Mouse (Mus musculus) right cerebral cortex, postnatal 14 days (tissue): ENCODE measurements around the gene Ramp2.

Experiments
- DNase-seq: peaks from one replicate; pipeline ENCODE4 v3.0.0; 2022

The Ramp2 gene

DNA sequence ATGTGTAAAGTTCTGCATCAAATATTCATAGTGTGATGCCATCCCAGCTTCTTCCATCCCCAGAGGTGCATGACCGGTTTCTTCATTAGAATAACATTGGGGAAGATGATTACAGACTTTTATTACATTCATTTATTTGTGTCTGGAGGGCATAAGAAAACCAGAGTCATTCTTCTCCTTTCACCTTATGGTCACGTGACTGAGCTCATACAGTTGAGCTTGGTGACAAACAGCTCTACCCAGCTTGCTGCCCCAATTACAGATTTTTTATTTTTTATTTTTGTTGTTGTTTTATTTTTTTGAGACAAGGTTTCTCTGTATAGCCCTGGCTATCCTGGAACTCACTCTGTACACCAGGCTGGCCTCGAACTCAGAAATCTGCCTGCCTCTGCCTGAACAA is 26.6 kb downstream of the Ramp2 start:
- DNase-seq, result no peak

DNA sequence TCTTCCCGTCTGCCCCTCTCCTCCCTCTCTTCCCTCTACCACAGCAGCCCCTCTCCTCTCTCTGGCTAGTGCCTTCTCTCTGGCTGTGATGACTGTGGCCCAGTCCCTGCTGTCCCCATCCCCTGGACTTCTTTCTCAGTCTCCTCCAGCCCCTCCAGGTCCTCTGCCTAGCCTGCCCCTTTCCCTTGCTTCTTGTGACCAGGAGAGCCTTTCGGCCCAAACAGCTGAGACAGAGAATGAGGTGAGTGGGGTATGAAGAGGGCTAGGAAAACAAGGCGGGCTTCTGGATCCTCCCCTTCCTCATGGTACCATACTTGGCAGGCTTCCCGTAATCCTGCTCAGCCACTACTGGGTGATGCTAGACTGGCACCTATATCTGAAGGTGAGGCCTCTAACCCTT is 29.5 kb downstream of the Ramp2 start:
- no peak for DNase-seq

DNA sequence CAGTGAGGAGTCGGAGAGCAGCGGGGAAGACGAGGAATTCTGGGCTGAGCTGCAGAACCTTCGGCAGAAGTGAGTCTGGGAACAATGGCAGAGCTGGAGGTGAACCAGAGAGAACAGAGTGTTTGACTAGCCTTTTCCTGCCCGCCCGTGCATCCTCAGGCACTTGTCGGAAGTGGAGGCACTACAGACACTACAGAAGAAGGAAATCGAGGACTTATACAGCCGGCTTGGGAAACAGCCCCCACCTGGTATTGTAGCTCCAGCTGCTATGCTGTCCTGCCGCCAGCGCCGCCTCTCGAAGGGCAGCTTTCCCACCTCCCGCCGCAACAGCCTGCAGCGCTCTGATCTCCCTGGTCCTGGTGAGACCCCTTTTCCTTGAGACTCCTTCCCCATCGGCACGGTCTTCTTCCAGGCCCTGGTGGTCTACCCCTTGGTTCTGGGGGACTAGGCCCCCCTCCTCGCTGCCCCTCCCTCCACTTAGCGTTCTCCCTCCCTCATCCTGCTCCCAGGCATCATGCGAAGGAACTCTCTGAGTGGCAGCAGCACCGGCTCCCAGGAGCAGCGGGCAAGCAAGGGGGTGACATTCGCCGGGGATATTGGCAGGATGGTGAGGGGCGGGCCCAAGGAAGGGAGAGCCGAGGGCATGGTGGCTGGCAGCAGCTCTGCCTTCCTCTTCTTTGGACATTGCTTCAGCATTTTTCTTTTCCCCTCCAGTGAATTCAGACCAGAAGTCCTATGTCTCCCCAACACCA is 30.7 kb downstream of the Ramp2 start:
- no peak for DNase-seq

DNA sequence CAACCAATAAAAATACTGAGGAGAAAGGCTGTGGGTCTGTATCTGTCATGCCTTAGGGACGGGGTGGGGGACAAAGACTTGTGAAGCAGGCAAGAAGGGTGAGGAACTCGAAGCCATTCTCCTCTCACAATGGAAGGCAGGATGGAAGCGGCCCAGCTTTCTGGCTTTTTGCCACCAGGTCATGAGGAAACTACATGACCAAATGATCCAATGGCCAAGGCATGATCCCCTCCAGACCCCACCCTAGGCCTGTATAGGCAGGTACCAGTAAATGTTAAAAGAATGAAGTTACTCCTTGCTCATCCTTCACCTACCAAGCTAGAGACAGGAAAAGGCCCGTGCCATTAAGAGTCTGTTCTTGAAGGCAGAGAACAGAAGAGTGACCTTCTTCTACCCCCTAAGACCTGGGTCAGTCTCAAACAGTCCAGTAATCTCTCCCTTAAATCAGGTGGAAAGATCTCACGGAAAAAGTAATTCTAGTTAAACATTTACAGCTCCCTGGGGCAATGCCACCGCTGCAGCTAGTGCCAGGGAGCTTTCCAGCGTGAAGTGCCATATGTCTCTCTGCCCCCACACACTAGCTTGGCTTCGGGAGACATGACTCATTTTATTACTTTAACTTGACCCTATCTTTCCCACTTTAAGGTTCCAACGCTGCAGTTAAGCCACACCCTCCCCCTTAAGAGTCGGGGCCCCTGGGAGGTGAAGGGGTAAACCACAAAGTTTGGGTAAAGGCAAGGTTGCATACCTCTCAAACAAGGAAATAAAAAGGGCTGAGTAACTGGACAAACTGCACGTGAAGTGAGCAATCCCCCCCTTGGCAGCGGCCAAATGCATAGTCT is 31.8 kb downstream of the Ramp2 start:
- no peak for DNase-seq

DNA sequence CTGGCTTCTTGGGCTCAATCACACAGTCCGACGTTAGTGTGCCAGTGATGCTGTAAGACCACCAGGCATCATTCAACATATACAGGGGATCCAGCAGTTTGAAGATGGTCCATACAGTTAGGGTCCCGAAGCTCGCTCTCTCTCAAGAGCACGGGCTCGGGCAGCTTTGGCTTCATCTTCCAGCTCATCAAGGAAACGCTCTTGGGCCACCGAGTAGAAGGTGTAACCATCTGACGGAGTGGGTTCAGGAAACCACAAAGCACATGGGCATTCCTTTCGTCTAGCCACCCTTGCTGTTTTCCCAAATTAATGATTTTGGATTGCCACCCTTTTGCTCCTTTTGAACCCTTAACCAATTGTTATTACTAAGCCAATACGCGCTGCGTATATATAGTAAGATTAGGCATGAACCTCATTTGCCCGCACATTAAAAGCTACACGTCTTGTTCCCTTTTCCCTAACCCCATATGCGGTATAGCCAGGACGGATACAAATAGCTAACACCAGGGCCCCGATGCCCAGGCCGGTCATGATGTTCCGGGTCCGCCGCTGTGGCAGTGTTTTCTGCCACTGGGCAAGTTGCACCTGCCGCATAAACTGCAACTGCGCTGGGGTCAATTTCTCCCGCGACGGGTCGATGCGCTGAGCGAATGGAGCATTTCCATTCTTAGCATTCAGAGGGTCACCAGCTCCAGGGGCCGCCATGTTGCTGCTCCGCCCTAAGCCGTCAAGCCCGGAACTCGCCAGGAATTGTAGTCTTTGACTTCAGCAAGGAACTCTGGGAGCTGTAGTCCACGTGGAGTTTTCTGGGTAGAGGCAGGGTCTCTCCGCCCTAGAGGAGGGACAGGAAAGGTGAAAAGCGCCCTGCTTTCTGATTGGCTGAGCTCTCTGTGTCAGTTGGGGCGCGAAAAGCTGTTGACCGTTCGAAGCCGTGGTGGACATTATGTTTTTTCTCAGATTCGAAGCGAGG is 32.7 kb downstream of the Ramp2 start, which contains the start of the genes Cntd1 and Coa3:
Cntd1 (plus strand) TSS at position 790 of the 970 bp plus-strand sequence.
Coa3 (minus strand) TSS at position 892 of the 970 bp plus-strand sequence.
- DNase-seq, result peak; percentile 83

DNA sequence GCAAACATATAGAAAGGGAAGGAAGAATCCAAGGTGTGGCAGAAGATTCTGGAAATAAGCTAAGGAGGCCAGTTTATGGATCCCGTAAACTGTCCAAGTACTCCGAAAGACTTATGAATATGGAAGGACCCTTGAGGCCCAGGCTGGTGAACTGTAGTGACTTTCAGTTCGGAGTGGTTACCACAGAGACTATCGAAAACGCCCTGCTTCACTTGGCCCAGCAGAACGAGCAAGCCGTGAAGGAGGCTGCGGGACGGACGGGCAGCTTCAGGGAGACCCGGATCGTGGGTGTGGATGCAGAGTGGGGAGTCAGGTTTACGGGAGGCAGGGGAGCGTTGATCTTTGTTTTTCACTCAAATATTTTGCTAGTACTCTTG is 33.4 kb downstream of the Ramp2 start:
- DNase-seq, result no peak

DNA sequence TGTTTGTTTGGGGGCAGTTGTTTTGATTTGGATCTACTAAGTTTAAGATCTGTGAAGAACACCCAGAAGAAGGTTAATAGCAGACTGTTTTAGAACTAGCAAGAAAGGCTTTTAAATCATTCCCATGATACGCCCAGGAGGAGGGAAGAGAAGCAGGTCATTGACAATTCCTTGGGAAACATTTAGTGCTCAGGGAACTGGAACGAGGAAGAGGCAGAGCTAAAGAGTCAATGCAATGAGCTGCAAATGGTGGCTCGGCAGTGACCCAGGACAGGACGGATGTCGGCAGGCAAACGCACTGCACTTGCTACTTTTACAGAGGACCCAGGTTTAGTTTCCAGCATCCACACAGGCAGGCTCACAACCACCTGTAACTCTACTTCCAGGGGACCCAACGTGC is 35.0 kb downstream of the Ramp2 start:
- no peak for DNase-seq

DNA sequence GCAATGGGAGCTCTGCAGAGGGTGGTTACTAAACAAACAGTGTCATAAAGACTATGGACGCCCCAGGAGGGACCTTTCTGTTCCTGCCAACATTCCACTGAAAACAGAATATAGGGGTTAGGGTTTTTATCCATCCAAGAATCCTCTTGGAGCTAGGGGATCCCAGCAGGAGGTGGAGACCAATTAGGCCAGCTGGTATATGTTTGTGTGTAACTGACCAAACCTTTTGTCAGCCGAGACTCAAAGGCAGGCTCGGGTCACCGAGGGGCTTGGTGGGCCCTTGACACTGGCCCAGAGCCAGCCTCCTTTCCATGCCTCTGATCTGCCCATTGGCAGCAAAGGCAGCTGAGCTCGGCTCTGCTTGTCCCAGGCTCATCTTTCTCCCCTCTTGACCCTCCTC is 37.1 kb downstream of the Ramp2 start:
- DNase-seq, result no peak

DNA sequence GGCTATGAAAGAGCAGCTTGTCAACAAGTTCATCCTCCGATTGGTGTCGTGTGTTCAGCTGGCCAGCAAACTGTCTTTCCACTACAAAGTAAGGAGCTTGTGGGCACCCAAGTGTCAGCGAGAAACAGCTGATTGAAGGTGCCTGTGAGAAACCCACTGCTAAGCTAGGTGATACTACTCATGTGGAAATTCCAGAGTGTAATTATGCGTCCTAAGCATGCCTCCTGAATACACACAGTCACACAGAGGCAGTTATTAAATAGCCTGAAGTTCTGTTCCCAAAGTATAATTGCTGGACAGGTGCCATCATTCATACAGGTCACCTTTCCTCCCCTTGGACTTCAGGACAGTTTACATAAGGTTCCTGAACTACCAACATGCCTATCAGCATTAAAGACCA is 38.0 kb downstream of the Ramp2 start:
- no peak for DNase-seq

DNA sequence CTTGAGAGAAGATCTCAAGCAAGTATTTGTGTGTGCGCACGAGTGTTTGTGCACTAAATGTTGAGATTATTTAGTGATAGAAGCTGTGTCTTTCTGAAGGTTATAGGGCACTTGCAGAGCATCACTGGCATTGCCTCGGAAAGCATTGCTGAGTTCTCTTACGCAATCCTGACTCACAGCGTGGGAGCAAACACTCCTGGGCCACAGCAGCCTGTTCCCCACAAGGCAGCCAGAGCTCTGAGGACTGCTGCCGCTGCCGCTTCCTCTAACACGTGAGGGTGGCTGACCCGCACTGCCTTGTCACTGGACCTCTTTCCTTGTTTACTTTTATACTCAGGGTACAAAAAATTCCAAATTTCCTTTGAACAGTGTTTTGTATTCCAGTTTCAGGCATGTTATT is 41.5 kb downstream of the Ramp2 start:
- DNase-seq, result no peak

DNA sequence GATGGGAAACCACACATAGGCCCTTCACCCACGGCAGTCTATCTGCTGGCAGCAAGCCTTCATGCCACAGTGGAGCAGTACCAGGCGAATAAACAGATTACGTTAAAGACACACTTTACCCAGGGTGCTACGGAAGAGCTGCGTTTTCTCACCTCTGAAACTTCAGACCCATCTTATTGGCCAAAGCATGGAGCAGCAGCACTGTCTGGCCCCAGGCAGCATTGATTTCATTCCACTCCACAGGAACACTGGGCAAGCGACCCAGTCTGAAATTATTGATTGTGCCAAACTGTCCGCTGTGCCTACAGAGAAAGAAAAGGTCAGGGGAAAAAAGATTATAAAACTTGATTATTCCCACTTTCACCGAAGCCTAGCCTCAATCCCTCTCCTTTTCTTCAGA is 45.4 kb downstream of the Ramp2 start:
- DNase-seq, result no peak

DNA sequence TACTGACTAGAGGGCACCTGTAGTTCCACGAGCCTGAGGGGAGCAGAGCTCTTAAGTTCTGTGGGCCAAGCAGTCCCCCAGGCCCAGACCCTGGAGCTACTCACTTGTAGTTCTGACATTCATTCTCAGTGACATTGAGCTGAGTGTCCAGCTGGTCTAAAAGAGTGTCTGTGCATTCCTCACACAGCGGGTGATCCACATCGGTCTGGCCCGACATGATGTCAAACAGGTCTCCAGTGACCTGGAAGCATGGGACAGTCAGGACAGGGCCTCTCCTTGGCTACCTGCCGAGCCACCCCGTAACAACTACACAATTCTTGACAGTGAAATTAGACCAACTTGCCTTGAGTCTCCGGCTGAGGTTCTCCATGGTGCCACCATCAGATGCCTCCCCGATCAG is 49.4 kb downstream of the Ramp2 start:
- DNase-seq, result no peak

DNA sequence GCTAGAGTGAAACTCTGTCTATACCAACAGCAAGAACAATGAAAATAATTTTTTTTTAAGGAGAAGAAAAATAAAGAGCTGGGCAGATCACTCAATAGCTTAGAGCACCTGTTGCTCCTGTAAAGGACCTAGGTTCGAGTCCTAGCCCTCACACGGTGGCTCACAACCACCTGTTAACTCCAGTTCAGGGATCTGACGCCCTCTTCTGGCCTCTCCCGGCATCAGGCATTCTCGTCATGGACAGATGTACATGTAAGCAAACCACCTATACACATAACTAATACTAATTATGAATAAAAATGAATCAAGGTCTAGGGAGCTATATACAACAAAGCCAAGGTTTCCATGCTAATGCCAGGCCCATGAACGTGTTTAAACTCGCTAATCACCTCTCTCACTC is 55.1 kb downstream of the Ramp2 start:
- DNase-seq, result no peak

DNA sequence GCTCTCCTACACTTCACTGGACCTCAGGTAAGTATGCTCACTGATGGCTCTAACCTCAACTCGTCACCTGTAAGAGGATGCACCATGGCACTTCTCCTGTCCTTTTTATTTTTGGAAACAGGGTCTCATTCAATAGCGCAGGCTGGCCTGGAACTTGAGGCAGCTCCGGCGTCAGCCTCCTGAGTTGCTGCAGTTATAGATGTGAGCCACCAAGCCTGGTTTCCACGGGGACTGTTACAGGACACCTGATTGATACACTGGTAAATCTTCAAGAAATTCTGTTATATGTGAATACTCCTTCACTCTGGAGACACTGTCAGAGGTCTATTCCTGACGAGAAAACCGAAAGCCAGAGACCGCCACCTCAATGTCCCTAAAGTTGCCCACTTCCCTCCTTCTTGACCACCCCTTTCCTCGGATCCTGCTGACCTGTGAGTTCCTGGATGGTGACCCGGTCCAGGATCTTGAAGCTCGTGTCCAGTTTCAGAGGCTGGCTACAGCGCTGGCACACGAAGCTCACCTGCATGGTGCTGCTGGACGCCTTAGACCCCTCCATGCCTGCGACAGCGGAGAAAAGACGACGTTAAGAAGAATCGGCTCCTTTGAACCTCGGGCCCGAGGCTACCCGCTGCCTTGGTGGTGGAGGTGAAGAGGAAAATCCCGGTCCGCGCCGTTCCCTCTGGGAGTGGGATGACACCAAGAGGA is 55.6 kb downstream of the Ramp2 start:
- no peak for DNase-seq

DNA sequence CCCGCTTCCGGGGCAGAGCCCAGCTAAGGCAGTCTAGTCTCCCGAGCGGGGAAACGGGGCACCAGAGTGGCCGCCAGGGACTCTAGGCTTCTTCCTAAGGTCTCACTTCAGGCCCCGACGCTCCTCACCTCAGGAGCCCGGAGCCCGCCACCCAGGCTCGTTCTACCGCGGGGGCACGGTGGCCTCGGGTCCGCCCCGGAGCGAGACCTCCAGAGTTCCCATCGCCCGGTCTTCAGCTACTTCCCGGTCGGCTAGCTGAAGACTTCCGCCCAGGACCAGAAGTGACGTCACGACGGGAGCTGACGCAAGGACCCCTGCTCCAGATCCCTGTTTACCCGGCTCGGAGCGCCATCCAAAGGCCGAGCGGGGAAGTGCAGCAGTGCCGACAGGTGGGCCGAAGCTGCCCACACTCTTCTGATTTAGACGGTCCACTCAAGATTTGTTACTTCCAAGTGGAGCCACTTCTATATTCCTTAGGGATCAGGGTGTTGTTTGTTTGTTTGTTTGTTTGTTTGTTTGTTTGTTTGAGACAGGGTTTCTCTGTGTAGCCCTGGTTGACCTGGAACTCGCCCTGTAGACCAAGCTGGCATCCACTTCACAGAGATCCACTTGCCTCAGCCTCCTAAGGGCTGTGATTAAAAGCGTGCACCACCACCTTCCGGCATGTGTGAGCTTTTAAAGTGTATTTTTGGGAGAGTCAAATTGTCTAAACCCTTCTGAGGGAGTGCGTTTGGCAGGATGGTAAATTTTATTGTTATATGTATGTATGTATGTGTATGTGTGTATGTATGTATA is 56.4 kb downstream of the Ramp2 start, which contains the start of gene Becn1:
Becn1 (minus strand) TSS at position 283 of the 795 bp plus-strand sequence.
- DNase-seq, result peak; percentile 99

DNA sequence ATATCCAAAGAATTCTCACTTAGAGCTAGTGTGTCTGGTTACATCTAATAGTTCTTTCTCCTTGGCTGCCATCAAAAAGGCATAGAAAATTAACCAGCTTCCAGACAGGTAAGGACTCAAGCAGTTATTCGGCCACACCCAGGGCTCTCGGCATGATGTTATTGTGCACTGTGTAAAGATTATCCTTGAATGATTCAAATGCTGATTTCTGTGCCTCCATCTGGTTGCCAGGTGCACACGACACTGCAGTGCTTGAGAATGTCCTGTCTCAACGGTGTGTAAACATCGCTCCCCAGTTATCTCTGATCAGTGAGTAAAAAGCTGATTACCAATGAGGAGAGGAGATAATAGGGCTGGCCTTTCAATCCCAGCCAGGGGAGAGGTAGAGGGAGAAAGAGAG is 61.9 kb downstream of the Ramp2 start:
- no peak for DNase-seq
